Mouse (Mus musculus): ENCODE measurements at regions not wholly inside any gene's neighbourhood (a gene's known extent, or its start where the extent isn't known, plus 50 kb on each side); places are given as distances from the start of the nearest gene placed in this dataset.
A peak's percentile ranks its signal among the peaks of the same experiment; 100 is the strongest.

- Histone ChIP-seq H3K27ac (ENCODE audit: control insufficient read depth, insufficient read depth, low read depth, low read length, poor library complexity) (no peak overlapping the region), H3K4me3 (replicated peaks; ENCODE audit: control insufficient read depth, low read depth, low read length) (no peak overlapping the region), H3K4me1 (ENCODE audit: control insufficient read depth, insufficient read depth, low read length) (no peaks in the 10 kb centered on the region)
- TF ChIP-seq POLR2A (IDR thresholded peaks at IDR 0.05; ENCODE audit: borderline replicate concordance, control insufficient read depth, low read depth, low read length) (no peak), CTCF (IDR thresholded peaks at IDR 0.05; ENCODE audit: control insufficient read depth, insufficient read depth, low read length) (no peak)
- 75% methylated on average over 12 of the region's 12 CpGs for WGBS
These were observed 92.1 kb downstream of the Cyp26a1 start for GRCm38 (mm10) chr19:37789576-37790180.

GRCm38 (mm10) chr19:37790281-37791073, 92.9 kb downstream of the Cyp26a1 start:
- TF ChIP-seq POLR2A (IDR thresholded peaks at IDR 0.05; ENCODE audit: borderline replicate concordance, control insufficient read depth, low read depth, low read length) (no peak), CTCF (IDR thresholded peaks at IDR 0.05; ENCODE audit: control insufficient read depth, insufficient read depth, low read length) (no peak)
- Histone ChIP-seq H3K27ac (ENCODE audit: control insufficient read depth, insufficient read depth, low read depth, low read length, poor library complexity) (no peak overlapping the region), H3K4me3 (replicated peaks; ENCODE audit: control insufficient read depth, low read depth, low read length) (no peak overlapping the region), H3K4me1 (ENCODE audit: control insufficient read depth, insufficient read depth, low read length) (no peaks in the 10 kb centered on the region)
- WGBS: 72% methylated on average over 24 of the region's 24 CpGs

- Histone ChIP-seq H3K27ac (ENCODE audit: control insufficient read depth, insufficient read depth, low read depth, low read length, poor library complexity) (no peak overlapping the region), H3K4me1 (ENCODE audit: control insufficient read depth, insufficient read depth, low read length) (no peaks in the 10 kb centered on the region; the same call in 1 of the 2 replicates), H3K4me3 (replicated peaks; ENCODE audit: control insufficient read depth, low read depth, low read length) (no peak overlapping the region)
- 87% methylated on average over 9 of the region's 9 CpGs for WGBS
- TF ChIP-seq POLR2A (IDR thresholded peaks at IDR 0.05; ENCODE audit: borderline replicate concordance, control insufficient read depth, low read depth, low read length): no peak
- no peak for TF ChIP-seq CTCF (IDR thresholded peaks at IDR 0.05; ENCODE audit: control insufficient read depth, insufficient read depth, low read length)
These were observed 95.6 kb downstream of the Cyp26a1 start for GRCm38 (mm10) chr19:37793176-37793575.

GRCm38 (mm10) chr19:37795552-37796343, 98.2 kb downstream of the Cyp26a1 start:
- Histone ChIP-seq H3K4me3 (replicated peaks; ENCODE audit: control insufficient read depth, low read depth, low read length) (no peak overlapping the region), H3K27ac (ENCODE audit: control insufficient read depth, insufficient read depth, low read depth, low read length, poor library complexity) (no peak overlapping the region), H3K4me1 (ENCODE audit: control insufficient read depth, insufficient read depth, low read length) (no peaks in the 10 kb centered on the region; the same call in 1 of the 2 replicates)
- WGBS: 43% methylated on average over 18 of the region's 18 CpGs
- TF ChIP-seq POLR2A (IDR thresholded peaks at IDR 0.05; ENCODE audit: borderline replicate concordance, control insufficient read depth, low read depth, low read length) (no peak), CTCF (IDR thresholded peaks at IDR 0.05; ENCODE audit: control insufficient read depth, insufficient read depth, low read length) (no peak)

GRCm38 (mm10) chr19:37800161-37800660, 102.6 kb downstream of the Cyp26a1 start:
- Histone ChIP-seq H3K27ac (ENCODE audit: control insufficient read depth, insufficient read depth, low read depth, low read length, poor library complexity) (no peak overlapping the region), H3K4me1 (ENCODE audit: control insufficient read depth, insufficient read depth, low read length) (no peaks in the 10 kb centered on the region; the same call in 1 of the 2 replicates), H3K4me3 (replicated peaks; ENCODE audit: control insufficient read depth, low read depth, low read length) (no peak overlapping the region)
- 53% methylated on average over 3 of the region's 3 CpGs for WGBS
- TF ChIP-seq CTCF (IDR thresholded peaks at IDR 0.05; ENCODE audit: control insufficient read depth, insufficient read depth, low read length) (no peak), POLR2A (IDR thresholded peaks at IDR 0.05; ENCODE audit: borderline replicate concordance, control insufficient read depth, low read depth, low read length) (no peak)

- WGBS: 28% methylated on average over 11 of the region's 11 CpGs
- no peak for TF ChIP-seq CTCF (IDR thresholded peaks at IDR 0.05; ENCODE audit: control insufficient read depth, insufficient read depth, low read length)
- no peak for TF ChIP-seq POLR2A (IDR thresholded peaks at IDR 0.05; ENCODE audit: borderline replicate concordance, control insufficient read depth, low read depth, low read length)
- no peak overlapping the region for H3K27ac ChIP-seq (ENCODE audit: control insufficient read depth, insufficient read depth, low read depth, low read length, poor library complexity)
These were observed 112.1 kb downstream of the Cyp26a1 start for GRCm38 (mm10) chr19:37809666-37810065.

GRCm38 (mm10) chr19:37814089-37815073, 116.8 kb downstream of the Cyp26a1 start:
- no peak for TF ChIP-seq CTCF (IDR thresholded peaks at IDR 0.05; ENCODE audit: control insufficient read depth, insufficient read depth, low read length)

More at GRCm38 (mm10) chr19:37809666-37810065, 112.1 kb downstream of the Cyp26a1 start:
- Histone ChIP-seq H3K4me3 (replicated peaks; ENCODE audit: control insufficient read depth, low read depth, low read length) (no peak overlapping the region), H3K4me1 (ENCODE audit: control insufficient read depth, insufficient read depth, low read length) (no peaks in the 10 kb centered on the region; the same call in 1 of the 2 replicates)

More at GRCm38 (mm10) chr19:37814089-37815073, 116.8 kb downstream of the Cyp26a1 start:
- H3K4me1 ChIP-seq (ENCODE audit: control insufficient read depth, insufficient read depth, low read length): no peaks in the 10 kb centered on the region; the same call in 1 of the 2 replicates
- no peak overlapping the region for H3K4me3 ChIP-seq (replicated peaks; ENCODE audit: control insufficient read depth, low read depth, low read length)
- H3K27ac ChIP-seq (ENCODE audit: control insufficient read depth, insufficient read depth, low read depth, low read length, poor library complexity): 0 out of 2 replicates have a peak overlapping the region, but pooled peaks have one; percentile 4
- 16% methylated on average over 19 of the region's 19 CpGs for WGBS

Data from bone marrow, adult 2 months (tissue).